Mouse (Mus musculus): ENCODE measurements around the gene Ctdsp1.

The Ctdsp1 gene

DNA sequence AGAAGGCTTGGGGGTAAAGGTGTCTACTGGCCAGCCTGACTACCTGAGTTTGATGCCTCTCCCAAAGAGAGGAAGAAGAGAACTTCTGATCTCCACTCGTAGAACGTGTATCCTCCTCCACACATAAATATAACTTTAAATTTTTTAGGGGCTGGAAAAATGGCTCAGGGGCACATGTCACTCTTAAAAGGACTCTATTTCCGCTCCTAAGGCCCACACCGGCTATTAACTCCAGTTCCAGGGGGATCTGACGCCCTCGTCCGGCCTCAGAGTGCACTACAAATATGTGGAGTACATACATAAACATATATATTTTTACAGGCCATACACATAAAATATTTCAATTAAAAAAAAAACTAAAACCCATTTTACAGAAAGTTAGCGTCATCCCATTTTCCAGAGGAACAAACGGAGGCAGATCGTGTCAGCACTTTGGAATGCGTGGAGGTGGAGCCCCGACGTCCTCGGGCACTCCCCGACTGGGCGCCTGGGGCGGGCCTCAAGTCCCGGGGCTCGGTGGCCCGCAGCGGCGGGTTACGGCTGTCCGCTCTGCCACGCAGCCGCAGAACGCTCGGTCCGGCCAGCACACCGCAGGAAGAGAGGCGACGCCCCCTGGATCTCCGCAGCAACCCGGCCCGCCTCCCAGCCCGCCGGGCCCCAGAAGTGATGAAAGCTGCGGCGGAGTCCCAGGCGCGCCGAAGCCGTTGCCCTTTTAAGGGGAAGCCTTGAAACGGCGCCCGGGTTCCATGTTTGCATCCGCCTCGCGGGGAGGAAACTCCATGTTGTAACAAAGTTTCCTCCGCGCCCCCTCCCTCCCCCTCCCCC lies at the start of gene Ctdsp1:
TSS of gene Ctdsp1 (plus strand) at position 586 of the 825 bp plus-strand sequence.
- in situ Hi-C loops (cut with MboI; ENCODE audit: low pct_unique_long_range_greater_than_20kb in 1 of 2, low sequenced_read_pairs in 2 of 2, unreplicated experiment in 1 of 2), result no loop called here

DNA sequence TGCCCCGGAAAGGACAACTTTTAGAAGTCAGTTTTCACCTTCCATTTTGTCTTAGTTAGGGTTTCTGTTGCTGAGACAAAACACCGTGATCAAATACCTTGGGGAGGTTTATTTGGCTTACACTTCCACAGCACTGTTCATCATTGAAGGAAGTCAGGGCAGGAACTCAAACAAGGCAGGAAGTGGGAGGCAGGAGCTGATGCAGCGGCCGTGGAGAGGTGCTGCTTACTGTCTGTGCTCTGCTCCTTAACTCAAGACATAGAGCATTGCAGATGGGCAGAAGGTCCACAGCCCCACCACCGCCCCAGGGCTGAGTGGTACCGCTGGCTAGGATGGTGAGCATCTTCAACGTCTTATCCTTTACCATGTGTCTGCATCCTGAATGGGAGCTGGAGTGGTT lies 49.4 kb upstream of the Ctdsp1 start:
- in situ Hi-C loops (cut with MboI; ENCODE audit: low pct_unique_long_range_greater_than_20kb in 1 of 2, low sequenced_read_pairs in 2 of 2, unreplicated experiment in 1 of 2), result no loop called here

DNA sequence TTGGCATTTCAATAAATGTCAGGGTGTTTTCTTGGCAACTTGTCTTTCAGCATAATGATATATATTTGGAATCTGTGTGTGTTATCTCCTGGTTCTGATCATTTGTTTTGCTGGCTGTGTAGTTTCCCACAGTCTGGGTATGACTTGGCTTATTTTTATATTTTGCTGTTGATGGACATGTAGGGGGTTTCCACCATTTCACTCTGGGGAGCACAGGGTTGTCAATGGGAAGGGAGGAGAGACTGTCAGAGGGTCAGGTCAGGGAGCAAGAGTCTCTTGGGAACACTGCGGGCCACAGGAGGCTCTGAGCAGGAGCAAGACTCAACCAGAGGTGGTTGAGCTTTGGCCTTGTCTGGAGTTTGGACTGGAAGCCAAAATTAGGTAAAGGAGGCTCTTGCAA lies 49.0 kb upstream of the Ctdsp1 start:
- in situ Hi-C loops (cut with MboI; ENCODE audit: low pct_unique_long_range_greater_than_20kb in 1 of 2, low sequenced_read_pairs in 2 of 2, unreplicated experiment in 1 of 2), result no loop called here

DNA sequence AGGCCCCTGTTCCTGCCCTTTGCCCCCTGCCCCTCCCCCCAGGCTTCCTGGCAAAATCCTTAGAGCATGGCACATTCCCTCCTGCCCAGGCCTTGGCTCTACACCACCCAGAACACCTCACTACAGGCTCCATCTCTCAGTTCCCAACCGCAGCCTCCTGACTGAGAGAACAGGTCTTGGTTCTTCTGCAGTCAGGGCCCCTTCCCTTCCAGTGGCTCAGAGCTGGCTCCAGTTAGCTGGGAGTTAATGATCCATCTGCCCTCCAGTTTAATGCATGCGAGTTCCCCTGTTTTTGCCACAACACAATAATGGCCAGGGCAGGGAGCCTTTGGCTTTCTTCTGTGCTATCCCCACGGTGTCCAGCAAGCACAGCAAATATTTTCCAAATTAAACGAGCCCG lies 48.1 kb upstream of the Ctdsp1 start:
- in situ Hi-C loops (cut with MboI; ENCODE audit: low pct_unique_long_range_greater_than_20kb in 1 of 2, low sequenced_read_pairs in 2 of 2, unreplicated experiment in 1 of 2), result no loop called here

DNA sequence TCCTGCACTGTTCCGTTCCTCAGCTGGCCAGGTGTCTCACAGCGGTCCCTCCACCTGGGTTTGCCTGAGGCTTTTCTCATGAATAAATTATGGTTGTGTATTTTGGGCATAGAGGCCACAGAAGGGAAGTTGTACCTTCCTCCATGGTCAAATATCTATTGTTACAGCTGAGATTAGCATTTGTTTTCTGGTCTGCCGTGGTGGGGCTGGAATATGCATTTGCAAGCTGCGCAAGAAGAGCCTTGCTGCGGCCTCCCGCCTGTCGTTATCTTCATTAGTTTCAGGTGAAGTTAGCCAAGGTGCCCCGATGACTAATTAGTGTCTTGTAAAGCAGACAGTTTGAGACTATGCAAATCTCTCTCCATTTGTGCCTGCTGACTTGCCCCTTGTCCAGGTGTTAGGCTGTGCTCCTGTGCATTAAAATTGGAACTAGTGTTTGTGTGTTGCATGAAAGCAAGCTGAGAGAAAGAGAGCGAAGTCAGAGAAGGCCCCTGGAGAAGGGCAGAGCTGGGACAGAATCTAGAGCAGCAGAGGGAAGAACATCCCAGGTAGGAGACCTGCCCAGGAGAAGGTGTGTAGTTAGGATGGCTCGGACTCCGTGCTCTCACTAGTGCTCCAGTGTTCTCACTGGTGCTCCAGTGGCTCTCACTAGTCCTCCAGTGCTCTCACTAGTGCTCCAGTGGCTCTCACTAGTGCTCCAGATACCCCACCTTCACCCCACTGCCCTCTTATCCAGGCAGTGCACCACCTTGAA lies 47.0 kb upstream of the Ctdsp1 start:
- in situ Hi-C loops (cut with MboI; ENCODE audit: low pct_unique_long_range_greater_than_20kb in 1 of 2, low sequenced_read_pairs in 2 of 2, unreplicated experiment in 1 of 2), result no loop called here

DNA sequence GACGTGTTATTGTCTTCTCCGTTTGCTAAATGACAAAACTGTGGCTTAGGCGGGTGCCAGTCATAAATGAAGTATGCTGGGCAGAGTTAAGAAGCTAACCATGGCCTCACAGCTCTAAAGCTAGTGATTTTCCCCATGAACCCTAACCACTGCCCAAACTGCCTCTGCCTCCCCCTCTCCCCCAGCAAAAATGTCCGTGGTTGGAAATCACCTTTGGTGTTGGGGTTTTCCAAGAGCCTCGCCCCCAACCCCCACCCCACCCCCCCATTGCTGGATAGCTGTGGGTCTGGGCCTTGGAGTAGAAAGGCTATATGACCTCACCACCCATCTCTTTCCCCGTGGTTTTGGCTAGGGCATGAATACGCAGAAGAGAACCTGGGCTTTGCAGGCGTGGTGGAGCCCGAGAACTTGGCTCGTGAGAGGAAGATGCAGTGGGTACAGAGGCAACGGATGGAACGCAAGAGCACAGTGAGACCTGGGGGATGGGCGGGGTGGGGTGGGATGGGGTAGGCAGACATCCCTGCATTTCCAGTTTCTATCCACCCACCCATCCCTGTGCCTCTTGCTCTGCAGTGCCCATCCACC lies 40.0 kb upstream of the Ctdsp1 start:
- in situ Hi-C loops (cut with MboI; ENCODE audit: low pct_unique_long_range_greater_than_20kb in 1 of 2, low sequenced_read_pairs in 2 of 2, unreplicated experiment in 1 of 2), result no loop called here

DNA sequence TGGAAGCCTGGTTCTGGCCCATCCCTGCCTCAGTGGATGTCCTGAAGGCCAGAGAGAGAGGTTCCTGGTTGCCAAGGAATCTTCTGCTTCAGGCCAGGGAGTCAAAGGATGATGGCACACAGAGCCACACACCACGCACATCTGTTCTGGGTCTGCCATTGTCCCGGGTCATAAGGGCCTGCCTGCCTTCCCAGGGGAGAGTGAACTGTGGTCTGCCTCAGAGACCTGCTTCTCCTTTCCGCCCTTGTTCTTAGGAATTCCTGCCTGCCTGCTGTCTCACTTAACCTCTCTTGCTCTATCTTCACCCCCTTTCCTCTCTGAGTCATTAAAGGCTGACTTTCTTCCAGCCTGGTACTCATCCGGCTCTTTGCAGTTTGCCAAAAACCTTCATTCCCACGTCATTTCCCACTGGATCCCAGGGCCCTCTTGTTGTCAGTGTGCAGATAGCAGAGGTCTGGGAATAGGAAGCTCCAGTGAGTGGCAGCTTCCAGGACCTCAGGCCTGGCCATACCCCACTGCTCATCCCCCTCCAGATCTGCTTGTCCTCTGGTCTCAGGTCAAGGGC lies 38.7 kb upstream of the Ctdsp1 start:
- in situ Hi-C loops (cut with MboI; ENCODE audit: low pct_unique_long_range_greater_than_20kb in 1 of 2, low sequenced_read_pairs in 2 of 2, unreplicated experiment in 1 of 2), result no loop called here

DNA sequence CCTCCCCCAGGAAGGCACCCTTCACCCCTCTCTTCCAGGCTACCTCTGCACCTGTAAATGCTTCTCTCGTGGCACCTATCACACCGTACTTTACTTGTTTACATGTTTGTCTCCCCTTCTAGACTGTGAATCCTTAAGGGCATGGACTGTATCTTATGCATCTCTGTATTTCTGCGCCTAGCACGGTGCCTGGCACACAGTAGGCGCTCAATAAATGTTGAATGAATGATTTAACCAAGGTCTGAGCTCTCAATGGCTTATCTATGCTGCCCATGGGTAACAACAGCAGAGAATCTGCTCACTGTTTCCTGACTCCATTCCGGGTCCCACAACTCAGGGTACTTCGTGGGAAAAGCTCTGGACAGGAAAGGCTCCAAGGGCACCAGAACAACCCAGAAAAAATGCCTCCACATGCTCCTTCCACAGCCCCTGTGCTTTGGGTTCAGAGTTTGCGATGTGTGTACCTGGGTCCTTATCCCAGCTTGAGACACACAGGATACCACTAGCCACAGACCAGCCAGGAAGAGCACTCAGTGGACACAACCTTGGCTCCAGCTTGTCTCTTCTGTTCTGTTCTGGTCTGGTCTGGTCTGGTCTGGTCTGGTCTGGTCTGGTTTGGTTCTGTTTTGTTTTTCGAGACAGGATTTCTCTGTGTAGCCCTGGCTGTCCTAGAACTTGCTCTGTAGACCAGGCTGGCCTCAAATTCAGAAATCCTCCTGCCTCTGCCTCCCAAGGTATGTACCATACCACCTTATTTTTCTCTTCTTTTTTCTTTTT lies 37.7 kb upstream of the Ctdsp1 start:
- in situ Hi-C loops (cut with MboI; ENCODE audit: low pct_unique_long_range_greater_than_20kb in 1 of 2, low sequenced_read_pairs in 2 of 2, unreplicated experiment in 1 of 2), result no loop called here

DNA sequence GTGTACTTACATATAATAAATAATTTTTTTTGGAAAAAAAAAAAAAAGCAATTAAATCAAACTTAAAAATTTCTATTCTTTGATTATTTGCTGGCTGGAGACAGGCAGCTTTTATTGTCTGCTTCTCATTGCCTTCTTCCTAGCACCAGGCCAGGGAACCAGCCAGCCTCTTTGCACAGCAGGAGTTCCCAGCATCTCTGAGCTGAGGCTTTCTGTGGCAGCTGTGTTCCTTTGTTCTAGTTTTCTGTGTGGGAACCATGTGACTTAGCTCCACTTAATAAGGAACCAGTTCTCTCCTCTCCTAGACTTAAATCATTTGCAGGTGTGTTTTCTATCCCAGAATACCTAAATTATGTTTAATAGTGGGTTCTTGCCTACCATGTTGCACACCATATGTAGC lies 33.8 kb upstream of the Ctdsp1 start:
- in situ Hi-C loops (cut with MboI; ENCODE audit: low pct_unique_long_range_greater_than_20kb in 1 of 2, low sequenced_read_pairs in 2 of 2, unreplicated experiment in 1 of 2), result no loop called here

DNA sequence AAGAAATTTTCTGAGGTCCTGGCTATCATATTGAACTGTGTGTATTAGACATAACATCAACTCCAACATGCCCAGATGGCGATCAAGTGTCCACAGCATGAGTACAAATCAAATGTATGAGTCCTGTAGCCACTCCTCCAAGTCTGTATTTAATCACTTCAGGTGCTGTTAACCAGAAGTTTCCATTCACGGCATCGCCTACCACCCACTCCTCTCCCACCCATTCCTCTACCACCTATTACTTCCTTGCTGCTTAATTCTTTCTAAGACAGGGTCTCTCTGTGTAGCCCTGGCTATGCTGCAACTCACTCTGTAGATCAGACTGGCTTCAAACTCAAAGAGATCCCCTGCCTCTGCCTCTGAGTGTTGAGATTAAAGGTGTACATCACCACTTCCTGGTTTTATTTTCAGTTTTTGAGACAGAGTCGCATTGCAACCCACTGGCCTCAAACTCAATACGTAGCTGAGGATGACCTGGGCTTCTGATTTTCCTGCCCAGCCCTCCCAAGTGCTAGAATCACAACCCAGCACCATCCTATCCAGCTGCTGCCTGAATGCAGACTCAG lies 31.3 kb upstream of the Ctdsp1 start:
- in situ Hi-C loops (cut with MboI; ENCODE audit: low pct_unique_long_range_greater_than_20kb in 1 of 2, low sequenced_read_pairs in 2 of 2, unreplicated experiment in 1 of 2), result no loop called here

DNA sequence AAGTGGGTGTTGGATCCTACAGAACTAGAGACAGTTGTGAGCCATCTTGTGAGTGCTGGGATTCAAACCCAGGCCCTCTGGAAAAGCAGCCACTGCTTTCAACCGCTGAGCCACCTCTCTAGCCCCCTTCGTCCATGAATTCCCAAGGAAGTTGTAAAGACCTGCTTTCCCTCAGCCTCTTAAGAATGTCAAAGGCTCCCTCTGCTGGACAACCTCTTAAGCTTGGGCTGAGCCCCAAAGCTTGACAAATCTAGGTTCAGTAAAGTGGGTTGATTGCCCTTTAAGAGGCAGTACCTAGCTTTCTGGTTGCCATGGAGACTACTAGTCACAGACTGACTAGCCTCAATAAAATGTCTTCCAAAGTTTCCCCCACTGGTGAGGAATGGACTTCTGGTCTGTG lies 29.5 kb upstream of the Ctdsp1 start, which contains the start of gene Catip:
TSS of gene Catip (plus strand) at position 297 of the 400 bp plus-strand sequence.
- in situ Hi-C loops (cut with MboI; ENCODE audit: low pct_unique_long_range_greater_than_20kb in 1 of 2, low sequenced_read_pairs in 2 of 2, unreplicated experiment in 1 of 2), result no loop called here

DNA sequence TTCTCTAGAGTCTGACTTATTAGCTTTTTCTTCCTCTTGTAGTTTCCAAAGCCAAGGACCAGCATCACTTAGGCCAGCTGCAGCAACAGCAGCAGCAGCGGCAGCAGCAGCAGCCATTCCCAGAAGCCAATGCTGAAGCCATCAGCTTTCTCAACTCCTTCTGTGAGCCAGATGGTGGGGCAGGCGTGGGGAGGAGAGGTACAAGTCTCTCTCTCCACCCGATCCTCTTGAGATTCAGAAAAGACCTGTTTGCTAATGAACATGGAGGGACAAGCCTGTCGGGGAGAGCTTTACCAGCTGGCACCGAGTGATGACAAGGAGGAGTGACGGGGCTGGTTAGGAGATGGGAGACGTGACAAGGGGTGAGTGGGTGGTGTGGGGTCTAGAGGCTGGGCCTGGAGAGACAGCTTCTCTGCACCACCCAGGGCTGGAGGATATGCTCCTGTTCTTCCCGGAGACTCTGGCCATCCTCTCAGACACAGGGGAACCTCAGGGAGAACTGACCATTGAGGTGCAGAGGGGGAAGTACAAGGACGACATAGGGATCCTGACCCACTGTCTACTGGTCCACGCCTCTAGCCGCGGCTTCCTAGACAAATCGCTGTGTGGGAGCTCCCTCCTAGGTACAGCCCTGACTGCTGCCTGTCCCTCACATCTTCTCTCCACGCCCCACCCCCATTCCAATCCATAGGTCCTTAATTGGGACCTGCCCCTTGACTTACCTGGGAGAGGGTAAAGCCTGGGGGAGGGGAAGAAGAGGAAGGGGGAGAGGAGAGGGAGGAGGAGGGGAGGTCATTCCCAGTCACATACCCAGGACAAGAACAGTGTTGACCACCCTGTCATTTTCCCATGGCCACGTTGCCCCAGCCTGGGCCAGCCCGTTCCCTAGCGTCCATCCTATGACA lies 28.7 kb upstream of the Ctdsp1 start:
- in situ Hi-C loops (cut with MboI; ENCODE audit: low pct_unique_long_range_greater_than_20kb in 1 of 2, low sequenced_read_pairs in 2 of 2, unreplicated experiment in 1 of 2), result no loop called here

DNA sequence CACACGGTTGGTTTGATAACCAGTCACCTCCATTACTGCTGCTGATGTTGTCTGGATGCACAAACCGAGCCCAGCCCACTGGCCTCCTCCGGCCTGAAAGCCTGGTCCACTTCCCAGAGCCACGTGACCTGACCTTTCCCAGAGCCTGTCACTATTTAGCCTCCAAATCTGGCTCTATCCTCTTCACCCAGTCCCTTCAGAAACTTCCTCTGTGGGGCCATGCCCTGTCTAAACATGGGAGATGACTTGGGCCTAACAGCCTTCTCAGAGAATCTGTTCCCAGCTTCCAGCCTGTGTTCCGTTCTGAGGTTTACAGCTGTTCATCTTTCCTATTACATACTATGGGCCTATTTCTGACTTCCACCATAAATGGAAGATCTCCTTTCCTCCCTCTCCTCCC lies 27.9 kb upstream of the Ctdsp1 start:
- in situ Hi-C loops (cut with MboI; ENCODE audit: low pct_unique_long_range_greater_than_20kb in 1 of 2, low sequenced_read_pairs in 2 of 2, unreplicated experiment in 1 of 2), result no loop called here

DNA sequence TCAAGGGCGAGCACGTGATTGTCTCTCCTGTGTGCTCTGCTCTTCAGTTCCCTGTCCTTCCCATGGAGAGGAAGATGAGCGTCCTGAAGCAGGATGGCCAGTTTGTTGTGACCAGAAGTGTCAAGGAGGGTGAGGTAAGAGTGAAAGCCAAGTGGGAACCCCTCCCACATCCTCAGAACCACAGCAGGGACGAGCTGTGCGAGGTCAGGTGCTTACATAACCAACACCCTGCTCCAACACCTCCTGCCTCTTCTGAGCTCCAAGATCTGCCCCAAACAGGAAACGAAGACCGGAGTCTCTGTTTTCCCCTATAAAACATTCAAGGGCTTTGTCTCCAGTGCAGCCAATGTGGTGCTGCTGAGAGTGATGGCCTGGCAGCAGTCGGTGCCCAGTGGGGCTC lies 27.0 kb upstream of the Ctdsp1 start:
- in situ Hi-C loops (cut with MboI; ENCODE audit: low pct_unique_long_range_greater_than_20kb in 1 of 2, low sequenced_read_pairs in 2 of 2, unreplicated experiment in 1 of 2), result no loop called here

DNA sequence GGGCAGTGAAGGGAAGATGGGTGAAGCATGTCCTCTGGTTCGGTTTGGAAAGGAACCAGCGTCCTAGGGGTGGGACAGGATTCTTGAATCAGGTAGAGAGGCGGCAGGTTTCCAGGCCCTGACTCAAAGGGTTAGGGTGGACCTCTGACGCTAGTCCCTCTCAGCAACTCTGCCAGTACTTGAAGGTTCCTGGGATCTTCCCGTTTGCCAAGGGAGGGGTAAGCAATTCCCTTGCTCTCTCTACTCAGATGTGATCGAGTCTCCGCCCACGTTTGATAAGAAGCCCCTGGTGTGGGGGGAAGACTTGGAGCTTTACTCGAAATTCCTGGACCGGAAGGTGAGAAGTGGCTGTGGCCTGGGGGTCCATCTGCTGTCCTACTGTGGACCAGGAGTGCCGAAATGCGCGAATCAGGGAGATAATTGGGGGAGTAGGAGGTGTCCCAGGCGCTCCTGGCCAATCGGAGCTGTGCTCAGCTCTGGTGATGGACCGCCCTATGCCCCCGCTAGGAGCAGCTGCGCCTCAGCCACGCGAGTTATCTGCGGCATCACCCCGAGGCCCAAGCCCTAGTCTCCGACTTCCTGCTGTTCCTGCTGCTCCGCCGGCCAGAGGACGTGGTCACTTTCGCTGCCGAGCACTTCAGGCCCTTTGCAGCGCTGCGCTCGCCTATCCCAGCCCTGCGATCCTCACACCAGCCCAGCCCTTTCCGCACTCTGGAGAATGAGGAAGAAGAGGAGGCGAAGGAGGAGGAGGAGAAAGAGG lies 23.2 kb upstream of the Ctdsp1 start:
- in situ Hi-C loops (cut with MboI; ENCODE audit: low pct_unique_long_range_greater_than_20kb in 1 of 2, low sequenced_read_pairs in 2 of 2, unreplicated experiment in 1 of 2), result no loop called here

DNA sequence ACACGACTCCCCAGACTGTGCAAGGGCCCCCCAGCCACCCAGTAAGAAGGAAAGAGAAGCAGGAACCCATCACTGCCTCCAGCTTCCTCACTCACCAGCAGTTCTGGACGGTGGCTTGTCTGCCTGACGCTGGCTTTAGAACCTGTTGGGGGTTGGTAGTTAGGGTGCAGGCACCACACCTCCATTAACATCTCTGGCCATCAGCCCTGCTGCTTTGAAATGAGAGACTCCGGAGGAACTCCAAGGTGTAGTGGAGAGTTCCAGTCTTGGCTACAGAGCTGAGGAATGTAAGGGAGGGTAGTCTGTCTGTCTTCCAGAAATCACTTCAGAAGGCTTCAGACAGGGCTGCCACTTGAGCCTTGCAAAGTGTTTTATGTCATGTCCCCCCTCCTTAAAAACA lies 21.3 kb upstream of the Ctdsp1 start:
- in situ Hi-C loops (cut with MboI; ENCODE audit: low pct_unique_long_range_greater_than_20kb in 1 of 2, low sequenced_read_pairs in 2 of 2, unreplicated experiment in 1 of 2), result no loop called here

DNA sequence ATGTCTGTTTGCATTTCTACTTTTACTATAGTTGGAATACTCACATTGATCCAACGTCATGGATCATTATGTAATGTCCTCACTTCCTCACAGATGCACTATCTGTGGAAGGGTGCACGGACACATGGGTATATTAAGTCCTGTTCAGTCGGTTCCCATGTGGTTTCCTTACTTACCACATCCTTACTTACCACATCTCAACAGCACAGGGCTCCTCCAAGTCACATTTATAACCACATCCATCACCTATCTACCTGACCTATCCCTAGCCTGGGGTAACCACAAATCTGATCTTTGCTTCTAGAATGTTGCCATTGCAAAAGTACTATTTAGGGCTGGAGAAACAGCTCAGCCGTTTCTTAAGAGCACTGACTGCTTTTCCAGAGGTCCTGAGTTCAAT lies 17.9 kb upstream of the Ctdsp1 start:
- in situ Hi-C loops (cut with MboI; ENCODE audit: low pct_unique_long_range_greater_than_20kb in 1 of 2, low sequenced_read_pairs in 2 of 2, unreplicated experiment in 1 of 2), result no loop called here

Data from mouse embryonic stem cell (cell line).